Comparison of ENCODE assay signal across 10 mouse cellular contexts in the genomic region with DNA sequence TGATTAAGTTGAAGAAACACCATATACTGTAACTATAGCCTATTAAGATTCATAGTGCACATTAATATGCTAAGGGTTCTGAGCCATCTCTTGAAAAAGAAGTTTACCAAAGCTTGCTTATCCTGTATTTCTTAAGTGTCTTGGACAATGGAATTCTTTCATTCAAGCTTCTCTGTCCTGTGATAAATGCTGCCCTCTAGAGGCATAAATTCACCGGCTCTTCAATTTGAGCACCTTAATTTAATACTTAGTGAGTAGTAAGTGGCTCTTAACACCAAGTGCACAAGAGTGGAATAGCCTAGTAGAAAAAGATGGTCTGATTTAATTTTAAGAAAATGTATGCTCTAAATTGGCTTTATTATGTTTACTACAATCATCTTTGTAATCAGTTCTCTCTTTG. TPM values are rescaled to one million over a fixed set of nuclear protein-coding genes. Genes with fewer than 3 reads are reported as not detected.
A peak's percentile ranks its signal among the peaks of the same experiment; 100 is the strongest.
DNase-seq lines count a peak whose midpoint lies in the region; ATAC-seq and TF ChIP-seq lines count a peak whose summit lies in the region.
"Had no signal": no experiment of that assay in that cellular context is flagged by ENCODE, and none has a peak within 500 bp of the region (broad histone marks: within the 10 kb centered on the region; RNA-seq: fewer than 3 reads in every experiment).

No protein-coding gene starts in this region.

- peak; percentile 81 for DNase-seq in embryonic facial prominence, embryonic 11.5 days (ENCODE audit: low spot score)
- no peak for DNase-seq in embryonic facial prominence, embryonic 10.5 days (ENCODE audit: low spot score)
- DNase-seq in spleen, adult 2 months (ENCODE audit: low read depth in 1 of 2, low spot score in 2 of 2): peak; percentile 29 to 32
- no peak for DNase-seq in spleen, adult 12 weeks (ENCODE audit: low spot score)
- DNase-seq in cerebellum, adult 9-10 months: peak; percentile 79
- DNase-seq in heart, postnatal 4 days: peak; percentile 71
- peak; percentile 38 to 55 (median 39) for DNase-seq in liver, embryonic 14.5 days (ENCODE audit: low read depth in 3 of 3, low spot score in 3 of 3)
- peak; percentile 79 for DNase-seq in splenic B cell, adult 2 months (ENCODE audit: low read depth, low spot score)

- no peak overlapping the region for H3K4me3 ChIP-seq in embryonic facial prominence, embryonic 11.5 days (ENCODE audit: low read depth, low read length)
- H3K4me3 ChIP-seq in embryonic facial prominence, embryonic 10.5 days: no peak overlapping the region
- no peak overlapping the region for H3K4me3 ChIP-seq in spleen, adult 2 months (ENCODE audit: extremely low read depth, insufficient read depth, insufficient read length)
- no peak overlapping the region for H3K4me3 ChIP-seq in liver, embryonic 14.5 days (ENCODE audit: insufficient read depth in 1 of 2, low read depth in 2 of 2, low read length in 2 of 2)
- H3K4me3 ChIP-seq: neural tube, embryonic 13.5 days had no signal

- H3K9me3 ChIP-seq in embryonic facial prominence, embryonic 11.5 days (replicated peaks; ENCODE audit: control insufficient read depth, low read length): no peaks in the 10 kb centered on the region
- no peaks in the 10 kb centered on the region for H3K9me3 ChIP-seq in embryonic facial prominence, embryonic 10.5 days
- no peaks in the 10 kb centered on the region for H3K9me3 ChIP-seq in liver, embryonic 14.5 days (ENCODE audit: control insufficient read depth, low read length)
- H3K9me3 ChIP-seq: G1E; neural tube, embryonic 13.5 days had no signal

- TF ChIP-seq CTCF in spleen, adult 2 months (IDR thresholded peaks at IDR 0.05; ENCODE audit: extremely low read depth, insufficient read depth, insufficient read length, insufficient replicate concordance): no peak
- TF ChIP-seq CTCF in liver, embryonic 14.5 days (IDR thresholded peaks at IDR 0.05; ENCODE audit: low read depth): peak; percentile 61

- TF ChIP-seq POLR2A in spleen, adult 2 months (IDR thresholded peaks at IDR 0.05; ENCODE audit: low read depth, low read length): no peak

- no peak overlapping the region for H3K9ac ChIP-seq in embryonic facial prominence, embryonic 11.5 days (replicated peaks; ENCODE audit: low read length)
- H3K9ac ChIP-seq in liver, embryonic 14.5 days (replicated peaks): no peak overlapping the region
- H3K9ac ChIP-seq: neural tube, embryonic 13.5 days had no signal

- no peak overlapping the region for H3K27ac ChIP-seq in embryonic facial prominence, embryonic 11.5 days (replicated peaks; ENCODE audit: low read depth, low read length)
- H3K27ac ChIP-seq in embryonic facial prominence, embryonic 10.5 days (replicated peaks): no peak overlapping the region
- no peak overlapping the region for H3K27ac ChIP-seq in spleen, adult 2 months (ENCODE audit: insufficient read depth, low read length)
- H3K27ac ChIP-seq in liver, embryonic 14.5 days: no peak overlapping the region
- H3K27ac ChIP-seq: neural tube, embryonic 13.5 days had no signal

- H3K27me3 ChIP-seq in embryonic facial prominence, embryonic 11.5 days (ENCODE audit: control insufficient read depth, insufficient read depth, low read length): no peaks in the 10 kb centered on the region
- no peaks in the 10 kb centered on the region for H3K27me3 ChIP-seq in embryonic facial prominence, embryonic 10.5 days (replicated peaks; ENCODE audit: low read depth, poor library complexity, severe bottlenecking)
- H3K27me3 ChIP-seq in spleen, adult 2 months (ENCODE audit: control insufficient read depth, insufficient read depth, low read length): no peaks in the 10 kb centered on the region
- no peaks in the 10 kb centered on the region for H3K27me3 ChIP-seq in liver, embryonic 14.5 days (ENCODE audit: control insufficient read depth, insufficient read depth, low read length)
- no peaks in the 10 kb centered on the region for H3K27me3 ChIP-seq in splenic B cell, adult 2 months (ENCODE audit: control insufficient read depth, insufficient read depth, low read length, poor library complexity, severe bottlenecking)
- H3K27me3 ChIP-seq: neural tube, embryonic 13.5 days had no signal

- WGBS in embryonic facial prominence, embryonic 11.5 days: 52% methylated on average over 1 of the region's 1 CpGs
- WGBS in embryonic facial prominence, embryonic 10.5 days: 52% methylated on average over 1 of the region's 1 CpGs
- WGBS in spleen, adult 2 months: 26% methylated on average over 1 of the region's 1 CpGs
- 23% methylated on average over 1 of the region's 1 CpGs for WGBS in liver, embryonic 14.5 days (ENCODE audit: insufficient replicate concordance)

- TF ChIP-seq EP300 in liver, embryonic 14.5 days (IDR thresholded peaks at IDR 0.05; ENCODE audit: low read depth): no peak

- ATAC-seq in embryonic facial prominence, embryonic 11.5 days (replicated peaks; ENCODE audit: insufficient number of reproducible peaks, low FRiP score, low TSS enrichment, low read depth): no peak
- no peak for ATAC-seq in liver, embryonic 14.5 days (ENCODE audit: insufficient read depth)

- H3K4me1 ChIP-seq in embryonic facial prominence, embryonic 11.5 days (ENCODE audit: control insufficient read depth, insufficient read depth, low read length): no peaks in the 10 kb centered on the region
- 0 out of 2 replicates have a peak, but pooled peaks cover 4% of the 10 kb centered on the region for H3K4me1 ChIP-seq in embryonic facial prominence, embryonic 10.5 days
- no peaks in the 10 kb centered on the region for H3K4me1 ChIP-seq in spleen, adult 2 months (ENCODE audit: control insufficient read depth, insufficient read depth, insufficient read length)
- H3K4me1 ChIP-seq in liver, embryonic 14.5 days (replicated peaks; ENCODE audit: control insufficient read depth in 2 of 2, insufficient read depth in 2 of 2, low read length in 1 of 2): peaks cover 2% of the 10 kb centered on the region in 2 experiments
- H3K4me1 ChIP-seq: neural tube, embryonic 13.5 days had no signal

- H3K36me3 ChIP-seq in embryonic facial prominence, embryonic 11.5 days (replicated peaks; ENCODE audit: control insufficient read depth, insufficient read depth, low read depth, low read length): no peaks in the 10 kb centered on the region
- no peaks in the 10 kb centered on the region for H3K36me3 ChIP-seq in embryonic facial prominence, embryonic 10.5 days (replicated peaks)
- H3K36me3 ChIP-seq in spleen, adult 2 months (ENCODE audit: control insufficient read depth, insufficient read depth, low read length): no peaks in the 10 kb centered on the region
- H3K36me3 ChIP-seq in liver, embryonic 14.5 days (replicated peaks; ENCODE audit: control insufficient read depth, insufficient read depth, low read depth): no peaks in the 10 kb centered on the region
- peaks cover 2% of the 10 kb centered on the region; the same call in 1 of the 2 replicates for H3K36me3 ChIP-seq in splenic B cell, adult 2 months (ENCODE audit: control insufficient read depth, insufficient read depth, low read length, poor library complexity, severe bottlenecking)
- H3K36me3 ChIP-seq: neural tube, embryonic 13.5 days had no signal

- H3K4me2 ChIP-seq in embryonic facial prominence, embryonic 11.5 days (ENCODE audit: low read depth, low read length): no peak overlapping the region
- H3K4me2 ChIP-seq in liver, embryonic 14.5 days (ENCODE audit: low read depth): no peak overlapping the region
- H3K4me2 ChIP-seq: neural tube, embryonic 13.5 days had no signal

RNA-seq across cellular contexts. Expression of gene Fbxw7, which starts 28.5 kb away (rescaled TPM):
- polyA plus RNA-seq in embryonic facial prominence, embryonic 11.5 days (2014; fragmentation: Nextera tagmentation; extraction: Ambion mirVana): 11.7 and 13.1 TPM in 2 replicates
- 8.5 and 9.1 TPM in 2 replicates for polyA plus RNA-seq in embryonic facial prominence, embryonic 10.5 days (2016; fragmentation: Nextera tagmentation; extraction: Ambion mirVana)
- polyA plus RNA-seq in spleen, adult 2 months (2012; rRNA removed): 2.8 and 3.4 TPM in 2 replicates
- total RNA-seq in heart, postnatal 4 days (2021): 10 to 100 TPM; 41.9 to 45.6 TPM
- polyA plus RNA-seq in liver, embryonic 14.5 days (2012; rRNA removed): 1.6 and 2.5 TPM in 2 replicates
- polyA plus RNA-seq in liver, embryonic 14.5 days (2014; fragmentation: Nextera tagmentation; extraction: Ambion mirVana): 2.4 and 2.8 TPM in 2 replicates

Comparison
In these comparisons a context has a peak if more than half of its experiments do, and no peak if none do; other contexts are left out.
1. DNase-seq: peak in embryonic facial prominence, embryonic 11.5 days (single experiment), spleen, adult 2 months (2 of 2), cerebellum, adult 9-10 months (single experiment), heart, postnatal 4 days (single experiment), liver, embryonic 14.5 days (3 of 3) and splenic B cell, adult 2 months (single experiment); none in embryonic facial prominence, embryonic 10.5 days (single experiment) and spleen, adult 12 weeks (single experiment).